Mouse (Mus musculus) gastrocnemius, postnatal 14 days (tissue): Measurements from ENCODE around the gene Gm21915. TPM values are rescaled to one million over a fixed set of nuclear protein-coding genes. Genes with fewer than 3 reads are reported as not detected.
A peak's percentile ranks its signal among the peaks of the same experiment; 100 is the strongest.

Source experiments
- DNase-seq: peaks from one replicate; pipeline ENCODE4 v3.0.0; 2021; ENCODE audit warnings: mixed read lengths
- intact Hi-C: fragments of 180-260 bp; cut with DNase I; formaldehyde crosslinking; loops from one replicate; pipeline ENCODE4 v1.15.1; 2025; ENCODE audit warnings: low total_unique reads
- long read RNA-seq, 2 experiments: library from polyadenylated mRNA; stranded (forward); transcript quantifications; one replicate each; pipeline ENCODE4 v2.0.0; 2021
- total RNA-seq, 2 experiments: library from RNA; stranded (reverse); gene quantifications; 2 replicates each; pipeline ENCODE4 v1.2.3; 2021

The Gm21915 gene
- not detected for total RNA-seq
- long read RNA-seq, experiment 1, result 0 reads
- long read RNA-seq, experiment 2, result 0 reads

DNA sequence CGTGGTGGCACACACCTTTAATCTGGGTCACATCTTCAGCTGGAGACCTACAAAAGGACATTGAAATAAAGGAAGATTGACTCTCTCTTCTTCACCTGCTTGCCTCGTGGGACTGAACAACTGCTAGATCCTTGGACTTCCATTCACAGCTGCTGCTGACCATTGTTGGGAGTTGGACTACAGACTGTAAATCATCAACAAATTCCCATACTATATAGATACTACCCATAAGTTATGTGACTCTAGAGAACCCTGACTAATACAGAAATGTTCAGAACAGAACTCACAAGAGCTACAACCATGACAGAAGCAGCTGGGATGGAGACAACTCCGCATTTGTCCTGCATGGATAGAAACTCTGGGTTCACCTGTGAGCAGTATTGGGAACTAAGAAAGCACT lies at the start of gene Gm21915:
Gene Gm21915 (plus strand): TSS at position 301 of the 400 bp plus-strand sequence.
- no peak for DNase-seq
- intact Hi-C loops, result no loop called here

DNA sequence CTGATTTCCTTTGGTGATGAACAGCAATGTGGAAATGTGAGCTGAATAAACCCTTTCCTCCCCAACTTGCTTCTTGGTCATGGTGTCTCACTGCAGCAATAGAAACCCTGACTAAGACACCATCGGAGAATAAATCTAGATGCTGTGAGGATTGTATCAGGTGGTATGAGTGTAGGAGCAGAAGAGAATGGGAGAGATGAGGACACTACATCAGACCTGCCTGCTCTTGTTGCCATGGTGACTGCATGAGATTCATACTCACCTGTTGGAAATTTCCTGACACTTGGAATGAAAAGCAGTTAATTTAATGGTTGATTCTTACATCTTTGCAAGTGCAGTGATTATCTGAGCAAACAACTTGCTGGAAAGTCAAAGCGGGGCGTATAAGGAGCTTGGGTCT lies 48.1 kb upstream of the Gm21915 start:
- no peak for DNase-seq
- intact Hi-C loops, result no loop called here

DNA sequence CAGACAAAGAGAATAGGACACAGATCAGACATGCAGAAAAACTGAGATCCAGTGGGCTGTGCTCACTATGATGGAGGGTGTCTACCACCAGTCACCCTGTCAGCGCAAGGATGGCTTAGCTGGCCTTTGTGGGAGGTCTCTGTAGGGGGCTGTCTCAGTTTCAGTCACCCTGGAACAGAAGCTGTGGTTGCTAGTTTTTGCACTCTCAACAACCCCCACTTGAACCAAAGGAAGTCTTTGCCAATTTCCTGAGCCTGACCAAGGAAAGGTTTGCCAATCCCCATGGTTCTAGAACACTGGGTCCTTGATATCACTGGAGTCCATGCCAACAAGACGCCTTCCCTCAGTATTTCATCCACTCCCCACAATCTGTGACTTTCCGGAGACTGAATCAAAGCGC lies 47.6 kb upstream of the Gm21915 start:
- DNase-seq, result no peak
- intact Hi-C loops, result no loop called here

DNA sequence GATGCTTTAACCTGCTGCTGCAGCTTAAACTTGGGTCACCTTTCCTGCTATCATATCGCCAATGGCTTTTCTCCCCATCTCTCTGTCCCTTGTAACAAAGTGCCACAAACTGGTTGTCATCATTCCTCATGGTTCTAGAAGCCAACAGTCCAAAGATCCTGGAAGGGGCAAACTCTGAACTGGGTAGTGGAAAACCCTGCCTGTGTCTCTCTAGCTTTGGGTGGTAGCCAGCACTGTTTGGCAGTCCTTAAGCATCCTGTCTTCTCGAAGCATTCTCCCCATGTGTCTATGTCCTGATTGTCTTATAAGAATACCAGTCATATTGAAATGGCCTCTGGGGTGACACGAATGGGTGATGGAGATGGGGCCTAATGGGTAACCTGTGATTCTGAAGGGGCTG lies 45.1 kb upstream of the Gm21915 start:
- no peak for DNase-seq
- intact Hi-C loops, result no loop called here

DNA sequence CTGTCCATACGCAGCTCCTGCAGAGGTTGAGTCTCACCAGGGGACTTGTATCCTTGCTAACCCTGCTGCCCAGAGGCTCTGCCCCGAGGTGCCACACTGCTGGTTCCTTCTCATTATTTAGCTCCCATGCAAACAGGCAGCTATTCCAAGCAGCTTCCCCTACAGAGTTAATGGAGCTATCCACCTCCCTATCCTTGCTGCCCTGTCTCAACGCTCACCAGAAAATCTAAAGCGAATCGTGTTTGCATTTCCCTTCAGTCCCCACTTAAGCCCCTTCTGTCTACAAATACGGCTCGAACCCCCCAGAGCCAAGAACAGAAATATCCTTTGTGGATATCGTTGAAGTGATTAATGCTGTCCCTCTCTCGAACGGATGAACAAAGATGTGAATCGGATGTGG lies 43.8 kb upstream of the Gm21915 start:
- intact Hi-C loops, result no loop called here
- DNase-seq, result no peak

DNA sequence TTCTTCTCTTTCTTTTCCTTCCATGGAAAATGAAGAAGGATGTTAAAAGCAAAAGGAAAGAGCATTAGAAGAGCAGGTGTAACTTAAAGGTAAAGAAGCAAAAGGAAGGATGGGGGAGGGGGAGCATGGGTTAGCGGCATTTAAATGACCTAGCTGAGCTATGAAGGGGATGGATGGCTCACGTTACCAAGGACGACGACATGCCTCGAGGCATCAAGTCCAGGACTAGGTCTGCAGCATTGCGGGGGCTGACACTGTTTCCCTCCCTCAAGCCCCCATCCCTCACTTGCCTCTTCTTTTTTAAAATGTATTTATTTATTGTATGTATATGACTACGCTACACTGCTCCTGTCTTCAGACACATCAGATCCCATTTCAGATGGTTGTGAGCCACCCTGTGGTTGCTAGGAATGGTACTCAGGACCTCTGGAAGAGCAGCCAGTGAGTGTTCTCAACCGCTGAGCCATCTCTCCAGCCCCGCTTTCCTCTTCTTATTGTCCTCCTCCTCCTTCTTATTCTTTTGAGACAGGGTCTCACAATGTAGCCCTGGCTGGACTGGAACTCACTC lies 43.2 kb upstream of the Gm21915 start:
- intact Hi-C loops, result no loop called here
- DNase-seq, result no peak

DNA sequence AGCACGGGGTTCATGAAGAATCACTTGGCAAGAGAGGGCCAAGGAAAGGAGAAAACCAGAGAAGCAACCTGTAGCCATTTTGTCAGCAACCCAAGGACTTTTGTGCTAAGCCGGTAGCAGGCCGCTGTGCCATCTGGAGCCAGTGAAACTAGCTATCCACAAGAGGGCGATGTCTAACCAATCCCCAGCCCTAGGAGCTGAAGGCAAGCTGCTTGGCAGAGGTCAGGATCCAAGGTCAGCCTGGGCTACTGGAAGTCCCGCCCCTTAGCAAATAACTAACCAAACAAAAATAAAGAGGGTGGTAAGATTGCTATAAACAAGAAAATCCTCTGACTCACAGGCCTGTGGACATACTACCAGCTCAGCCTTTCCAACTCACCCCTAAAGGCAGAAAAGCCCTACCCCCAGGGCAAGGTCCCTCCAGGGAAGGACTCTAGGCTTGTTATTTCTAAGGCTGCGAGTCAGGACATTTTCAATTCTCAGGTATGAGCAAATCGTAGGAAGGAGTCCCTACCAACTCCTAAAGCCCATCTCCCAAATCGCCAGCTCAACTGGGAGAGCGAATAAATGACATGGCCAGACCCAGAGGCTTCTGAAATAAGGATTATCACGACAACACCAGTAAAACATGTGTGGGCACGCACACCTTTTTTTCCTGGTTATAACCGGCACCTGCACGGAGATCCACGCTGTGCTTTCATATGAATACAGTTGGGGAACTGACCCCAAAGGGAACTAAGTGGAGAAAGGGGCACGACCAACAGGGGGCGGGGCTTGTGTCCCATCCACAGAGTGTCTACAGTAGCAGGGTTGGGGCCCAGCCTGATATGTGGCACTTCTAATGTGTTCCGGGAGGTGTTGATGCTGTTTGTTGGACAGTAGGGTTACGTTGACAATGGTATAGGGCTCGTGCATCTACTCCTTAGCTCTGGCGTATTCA lies 42.0 kb upstream of the Gm21915 start:
- peak; percentile 61 for DNase-seq
- intact Hi-C loops, result no loop called here

DNA sequence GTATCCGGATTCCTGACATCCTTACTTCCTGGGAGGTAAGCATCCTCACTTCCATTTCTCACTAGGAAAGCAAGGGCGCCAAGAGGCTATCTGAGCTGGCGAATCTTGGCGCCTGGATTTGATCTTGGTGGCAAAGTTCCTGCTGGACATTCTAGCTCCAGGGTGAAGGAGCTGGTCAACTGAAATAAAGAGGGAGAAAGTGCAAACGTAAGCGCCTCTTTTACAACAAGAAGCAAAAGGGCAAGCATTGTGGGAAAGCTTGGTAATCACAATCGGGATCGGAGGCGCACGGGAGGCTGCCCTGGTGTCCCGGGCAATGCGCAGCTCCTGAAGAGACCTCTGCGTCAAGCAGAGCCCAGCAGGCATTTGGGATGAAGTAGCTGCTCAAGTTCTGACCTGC lies 41.0 kb upstream of the Gm21915 start:
- intact Hi-C loops, result no loop called here
- DNase-seq, result no peak

DNA sequence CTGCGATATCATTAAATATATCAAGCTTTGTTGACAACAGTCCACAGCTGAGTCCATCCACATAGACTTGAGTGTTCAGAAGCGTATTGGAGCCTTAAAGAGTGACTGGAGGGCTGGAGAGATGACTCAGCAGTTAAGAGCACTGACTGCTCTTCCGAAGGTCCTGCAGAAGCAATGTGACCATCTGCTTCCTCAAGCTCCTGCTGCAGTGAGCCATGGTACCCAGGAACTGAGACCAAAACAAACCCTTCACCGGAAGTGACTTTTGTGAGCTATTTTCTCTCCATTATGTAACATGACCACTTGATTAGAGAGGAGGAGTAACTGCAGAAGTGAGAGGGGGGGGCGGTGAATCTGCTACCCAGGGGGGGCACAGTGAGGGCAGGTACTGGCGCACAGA lies 39.3 kb upstream of the Gm21915 start:
- DNase-seq, result no peak
- intact Hi-C loops, result no loop called here

DNA sequence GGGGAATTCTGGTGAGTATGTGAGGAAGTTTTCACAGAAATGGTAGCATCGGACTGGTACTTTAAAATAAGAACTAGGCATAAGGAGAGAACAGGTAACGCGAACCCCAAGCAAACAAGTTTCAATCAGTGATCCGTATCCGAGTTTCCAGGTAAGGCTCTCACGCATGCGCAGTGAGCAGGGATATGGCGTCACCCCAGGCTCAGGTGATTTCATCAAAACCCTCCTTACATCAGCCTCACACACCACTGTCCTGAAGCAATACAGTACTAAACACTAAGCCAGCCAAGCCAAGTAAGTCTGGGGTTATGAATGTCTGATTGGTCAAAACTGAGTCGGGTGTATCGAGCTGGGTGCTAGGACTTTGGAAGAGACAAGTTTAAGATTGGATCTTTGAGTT lies 38.9 kb upstream of the Gm21915 start:
- intact Hi-C loops, result no loop called here
- DNase-seq, result no peak

DNA sequence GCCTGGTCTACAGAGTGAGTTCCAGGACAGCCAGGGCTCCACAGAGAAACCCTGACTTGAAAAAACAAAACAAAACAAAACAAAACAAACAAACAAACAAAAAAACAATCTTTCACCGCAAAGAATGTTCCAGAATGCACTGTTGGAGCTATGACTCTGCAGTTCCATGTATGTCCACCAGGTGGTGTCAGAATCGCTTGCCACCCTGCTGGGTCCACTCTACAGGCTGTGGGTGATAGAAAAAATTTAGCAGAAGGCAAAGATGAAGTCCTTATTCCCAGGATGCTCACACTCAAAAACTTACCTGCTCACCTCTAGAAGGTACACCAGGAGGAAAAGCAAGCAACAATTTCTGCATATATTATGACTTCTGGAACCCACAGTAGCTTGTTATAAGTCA lies 34.4 kb upstream of the Gm21915 start:
- intact Hi-C loops, result loop anchor here (2.0 kb wide), 1 partner anchor 115 kb away; no protein-coding TSS in a partner anchor
- DNase-seq, result peak; percentile 58

DNA sequence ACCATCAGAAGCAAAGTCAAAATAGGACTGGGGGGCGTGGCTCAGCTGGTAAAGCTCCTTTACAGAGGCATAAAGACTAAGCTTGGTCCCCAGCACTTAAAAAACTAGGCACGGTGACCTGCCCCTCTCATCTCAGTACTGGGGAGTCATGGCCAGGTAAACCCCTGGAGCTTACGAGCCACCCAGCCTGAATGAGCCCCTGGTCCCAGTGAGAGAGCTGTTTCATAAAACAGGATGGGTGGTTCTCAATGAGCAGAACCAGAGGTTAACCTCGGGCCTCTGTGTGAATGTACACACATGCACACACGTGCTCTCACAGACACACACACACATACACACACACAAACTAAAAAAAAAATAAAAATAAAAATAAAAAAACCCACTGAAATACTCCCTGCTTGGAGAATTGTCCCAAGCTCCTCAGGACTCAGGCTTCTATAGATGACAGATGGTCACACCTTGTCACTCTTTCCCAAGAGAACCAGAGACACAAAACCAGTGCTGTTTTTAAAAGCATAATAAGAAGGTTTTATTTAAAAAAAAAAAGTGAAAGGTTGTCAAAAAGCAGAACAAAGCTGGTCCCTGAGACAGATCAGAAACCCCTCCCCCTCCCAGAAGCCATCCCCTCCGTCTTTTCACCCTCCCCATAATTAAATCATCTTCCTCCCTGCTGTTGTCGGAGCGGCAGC lies 32.6 kb upstream of the Gm21915 start:
- DNase-seq, result no peak
- intact Hi-C loops, result loop anchor here (2.0 kb wide), 1 partner anchor 113 kb away; no protein-coding TSS in a partner anchor

DNA sequence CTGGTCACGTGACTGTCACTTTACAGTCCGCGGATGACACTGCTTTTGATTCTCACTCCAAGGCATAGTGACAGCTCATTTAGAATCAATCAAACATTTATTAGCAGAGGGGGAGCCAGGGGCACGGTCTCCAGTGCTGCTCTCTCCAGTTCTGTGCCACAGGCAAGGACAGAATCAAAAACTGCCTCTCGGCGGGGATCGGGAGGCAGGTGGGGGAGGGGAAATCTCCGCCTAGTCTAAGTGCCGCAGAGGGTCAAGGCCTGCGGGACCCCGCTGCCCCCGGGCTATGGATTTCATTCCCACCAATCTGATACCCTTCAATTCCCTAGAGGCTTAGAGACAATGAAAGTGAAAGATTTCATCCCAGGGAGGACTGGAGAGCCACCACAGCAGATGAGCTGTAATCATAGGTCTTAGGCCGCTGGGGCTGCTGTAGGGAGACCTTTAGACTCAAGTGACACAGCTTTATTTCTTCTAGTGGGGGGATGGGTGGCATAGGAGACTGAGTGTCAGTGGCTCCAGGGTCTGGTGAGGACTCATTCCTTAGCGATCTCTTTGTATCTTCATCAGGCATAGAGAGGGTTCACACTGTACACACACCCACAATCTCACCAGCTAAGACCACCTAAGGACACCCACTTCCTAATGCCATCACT lies 31.9 kb upstream of the Gm21915 start:
- intact Hi-C loops, result no loop called here
- peak; percentile 10 for DNase-seq

DNA sequence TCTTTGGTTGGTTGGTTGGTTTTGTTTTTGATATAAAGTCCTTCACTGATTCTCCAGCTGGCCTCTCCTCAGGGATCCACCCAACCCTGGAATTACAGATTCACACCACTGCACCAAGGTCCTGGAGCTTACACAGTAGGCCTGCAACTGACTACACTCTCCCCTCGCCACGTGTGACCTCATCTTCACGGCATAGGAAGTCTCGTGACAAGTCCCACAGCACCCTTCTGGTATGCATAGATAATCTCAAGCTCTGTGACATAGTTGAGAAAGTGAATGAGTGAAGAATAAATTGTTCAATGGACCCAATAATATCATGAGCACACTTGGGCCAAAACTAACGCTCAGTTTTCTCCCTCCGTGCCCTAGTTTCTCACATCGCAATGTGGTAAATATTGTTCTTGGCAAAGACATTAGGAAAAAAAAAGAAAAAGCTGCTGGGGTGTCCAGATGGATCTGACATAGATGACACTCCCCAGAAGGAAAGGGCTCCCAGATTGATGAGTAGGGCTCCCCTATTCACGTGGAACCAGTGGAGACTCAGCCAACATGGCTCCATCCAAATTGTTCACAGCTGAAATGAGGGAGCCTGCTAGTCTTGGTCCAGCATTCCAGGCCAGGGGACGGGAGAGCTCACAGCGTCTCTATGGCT lies 30.8 kb upstream of the Gm21915 start:
- no peak for DNase-seq
- intact Hi-C loops, result no loop called here

DNA sequence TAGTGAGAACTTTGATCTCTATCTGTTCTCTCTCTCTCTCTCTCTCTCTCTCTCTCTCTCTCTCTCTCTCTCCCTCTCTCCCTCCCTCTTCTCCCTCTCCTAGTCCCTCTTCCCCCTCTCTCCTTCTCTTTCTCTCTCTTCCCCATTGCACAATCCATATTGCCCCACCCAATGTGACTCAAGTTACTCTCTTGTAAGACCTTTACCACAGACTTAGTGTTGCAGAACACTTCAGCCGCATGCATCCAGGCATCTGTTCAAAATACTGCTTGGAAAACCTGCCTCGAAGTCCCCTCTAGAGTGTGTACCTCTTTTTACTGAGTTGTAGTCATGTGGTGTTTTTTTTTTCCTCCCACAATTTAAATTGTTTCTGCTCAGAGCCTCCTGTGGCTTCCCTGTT lies 29.1 kb upstream of the Gm21915 start:
- DNase-seq, result no peak
- intact Hi-C loops, result no loop called here

DNA sequence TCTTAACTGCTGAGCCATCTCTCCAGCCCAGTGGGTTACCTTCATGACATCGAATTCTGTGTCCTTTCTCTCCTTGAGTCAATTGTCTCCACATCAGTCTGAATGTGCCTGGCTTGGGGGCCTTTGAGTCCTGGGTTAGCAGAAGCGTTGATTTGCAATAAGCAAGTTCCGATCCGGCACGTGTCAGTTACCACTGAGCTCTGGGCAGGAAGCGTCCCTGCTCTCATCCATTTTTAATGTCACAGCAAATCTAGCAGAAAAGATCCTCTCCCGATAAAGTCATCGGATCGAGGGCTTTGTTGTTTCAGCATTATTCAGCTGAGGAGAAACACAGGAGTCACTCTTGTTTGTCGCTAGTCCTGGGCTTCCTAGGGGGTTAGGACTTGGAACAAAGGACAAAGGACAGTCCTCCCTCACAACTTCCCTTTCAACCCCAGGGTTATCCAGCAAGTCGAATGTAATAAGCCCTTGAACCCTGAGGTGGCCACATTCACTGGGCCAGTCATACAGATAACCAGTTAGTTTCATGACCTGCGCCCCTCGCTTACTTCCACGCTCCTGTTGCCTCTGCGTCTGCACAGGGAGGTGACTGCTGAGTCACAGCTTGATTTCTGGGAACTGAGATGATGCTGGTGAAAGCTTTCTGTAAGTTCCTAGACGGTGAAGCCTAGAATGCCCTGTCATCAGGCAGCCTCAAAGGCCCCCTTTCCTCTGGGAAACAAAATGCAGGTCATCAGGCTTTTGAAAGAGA lies 27.8 kb upstream of the Gm21915 start:
- no peak for DNase-seq
- intact Hi-C loops, result no loop called here

DNA sequence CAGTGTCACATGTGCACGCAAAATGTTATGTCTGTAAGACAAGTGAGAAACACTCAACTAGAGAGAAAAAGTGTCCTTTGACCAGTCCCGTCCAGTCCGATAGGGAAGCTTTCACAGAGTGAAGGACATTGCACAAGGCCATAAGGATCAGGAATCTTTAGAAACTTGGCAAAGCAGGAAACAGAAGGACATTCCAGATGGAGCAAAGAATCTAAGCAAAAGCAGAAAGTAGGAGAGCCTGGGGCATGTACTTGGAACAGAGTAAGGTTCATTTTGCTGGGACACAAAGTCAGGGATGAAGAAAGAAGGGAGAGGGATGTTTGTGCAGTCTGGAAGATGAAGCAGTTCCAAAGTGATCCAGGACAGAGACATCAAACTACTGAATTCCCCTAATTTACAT lies 21.0 kb upstream of the Gm21915 start:
- intact Hi-C loops, result no loop called here
- DNase-seq, result no peak

DNA sequence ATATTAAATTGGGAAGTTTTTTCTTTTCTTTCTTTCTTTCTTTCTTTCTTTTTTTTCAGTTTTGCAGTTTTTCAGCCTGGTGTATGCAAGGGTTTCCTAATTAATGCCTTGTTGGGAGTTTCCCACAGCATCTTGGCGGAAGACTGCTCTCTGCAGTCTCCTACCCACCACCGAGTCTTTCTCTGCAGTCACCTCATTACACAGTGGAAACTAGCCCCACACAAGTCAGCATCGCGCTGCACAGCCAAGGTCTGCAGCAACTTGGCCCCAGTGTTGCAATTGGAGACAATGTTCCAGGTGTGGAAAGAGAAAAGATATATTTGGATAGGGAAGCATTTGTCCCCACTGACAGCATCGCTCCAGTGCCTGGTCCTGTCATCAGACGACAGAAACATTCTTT lies 20.4 kb upstream of the Gm21915 start:
- intact Hi-C loops, result no loop called here
- no peak for DNase-seq
